Mouse (Mus musculus): ENCODE measurements around the gene Timd2.
"Not testable (repeated sequence)": the region's sequence is repeated elsewhere in the genome, so short reads cannot be mapped to it uniquely, and the experiment has no call there.

Timd2 gene

GRCm38 (mm10) chr11:46665599-46666522 is 41.0 kb downstream of the Timd2 start:
- DNase-seq (ENCODE audit: low read depth), result peak; percentile 54

DNA sequence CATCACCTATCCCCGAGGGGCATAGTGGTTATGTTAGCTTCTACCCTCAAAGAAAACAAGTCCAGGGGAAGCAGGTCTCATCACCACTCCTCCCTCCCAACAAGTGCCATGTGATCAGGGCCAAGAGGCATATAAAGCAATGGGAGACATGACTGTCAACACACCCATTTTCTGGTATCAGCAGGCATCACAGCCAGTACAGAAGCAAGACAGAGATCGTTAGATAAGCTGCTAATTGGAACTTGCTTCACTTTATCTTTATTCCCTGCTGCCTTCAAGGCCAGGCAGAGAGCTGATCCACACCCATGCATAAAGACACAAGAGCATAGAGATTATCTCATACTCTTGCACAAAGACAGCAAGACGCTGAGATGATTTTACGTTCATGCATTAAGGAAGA is 43.6 kb downstream of the Timd2 start:
- no peak for DNase-seq (ENCODE audit: low read depth)

DNA sequence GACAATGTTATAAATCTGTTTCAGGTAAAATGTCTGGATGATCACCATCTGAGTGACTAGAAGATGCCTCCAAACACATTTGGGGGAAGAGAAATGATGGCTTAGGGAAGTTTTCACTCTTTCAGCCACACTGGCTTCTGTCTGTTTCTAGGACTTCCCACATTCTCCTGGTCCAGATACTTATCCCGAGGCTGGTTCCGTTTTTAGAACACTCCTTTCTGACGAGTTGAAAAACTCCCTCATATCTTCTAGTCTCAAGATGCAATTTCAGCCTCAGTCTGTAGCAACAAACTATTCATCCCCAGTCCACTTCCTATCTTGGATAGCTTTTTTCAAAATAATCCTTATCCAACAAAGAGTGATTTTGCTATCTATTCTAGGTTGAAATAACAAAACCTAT is 54.4 kb downstream of the Timd2 start:
- no peak for DNase-seq (ENCODE audit: low read depth)

GRCm38 (mm10) chr11:46649655-46650054 is 57.2 kb downstream of the Timd2 start:
- not testable (repeated sequence) for DNase-seq (ENCODE audit: low read depth)

GRCm38 (mm10) chr11:46644824-46645223 is 62.0 kb downstream of the Timd2 start:
- no peak for DNase-seq (ENCODE audit: low read depth)

DNA sequence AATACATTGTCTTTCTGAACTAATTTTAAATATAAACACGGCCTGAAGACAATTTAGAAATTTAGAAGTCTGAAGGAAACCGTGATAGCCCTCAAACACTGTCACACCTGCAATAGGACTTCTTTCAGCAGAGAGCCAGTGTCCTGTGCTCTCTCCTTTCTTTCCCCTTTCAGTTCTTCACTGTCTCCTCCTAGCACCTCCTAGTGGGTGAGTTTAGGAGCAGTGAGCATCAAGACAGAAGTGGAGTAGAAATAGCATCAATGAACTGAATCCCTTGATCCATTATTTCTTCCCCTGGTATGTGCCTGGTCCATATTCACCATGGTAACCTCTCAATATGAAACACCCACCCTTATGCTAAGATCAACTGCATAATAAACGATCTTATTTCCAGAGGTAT is 70.3 kb downstream of the Timd2 start:
- DNase-seq (ENCODE audit: low read depth), result no peak

- not testable (repeated sequence) for DNase-seq (ENCODE audit: low read depth)
Measured at GRCm38 (mm10) chr11:46635516-46635915, 71.3 kb downstream of the Timd2 start.

DNA sequence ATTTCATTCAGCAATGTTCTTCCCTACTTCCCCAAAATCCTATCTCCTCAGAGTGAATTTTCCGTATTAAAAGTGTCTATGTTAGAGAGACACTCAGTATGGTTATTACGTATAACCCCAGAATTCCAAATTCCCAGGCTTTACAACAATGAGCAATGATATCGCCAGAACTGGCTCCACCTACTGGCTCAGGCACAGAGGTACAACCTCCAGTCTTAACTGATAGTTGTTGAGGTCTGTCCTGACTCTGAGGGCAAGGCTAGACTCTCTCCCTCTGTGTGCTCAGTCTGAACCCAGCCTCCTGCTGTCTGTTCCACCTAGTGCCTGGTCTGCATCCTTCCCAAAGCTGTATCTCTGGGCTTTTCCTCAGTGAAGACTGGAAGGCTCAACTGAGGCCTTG is 75.2 kb downstream of the Timd2 start:
- peak; percentile 28 for DNase-seq (ENCODE audit: low read depth)

DNA sequence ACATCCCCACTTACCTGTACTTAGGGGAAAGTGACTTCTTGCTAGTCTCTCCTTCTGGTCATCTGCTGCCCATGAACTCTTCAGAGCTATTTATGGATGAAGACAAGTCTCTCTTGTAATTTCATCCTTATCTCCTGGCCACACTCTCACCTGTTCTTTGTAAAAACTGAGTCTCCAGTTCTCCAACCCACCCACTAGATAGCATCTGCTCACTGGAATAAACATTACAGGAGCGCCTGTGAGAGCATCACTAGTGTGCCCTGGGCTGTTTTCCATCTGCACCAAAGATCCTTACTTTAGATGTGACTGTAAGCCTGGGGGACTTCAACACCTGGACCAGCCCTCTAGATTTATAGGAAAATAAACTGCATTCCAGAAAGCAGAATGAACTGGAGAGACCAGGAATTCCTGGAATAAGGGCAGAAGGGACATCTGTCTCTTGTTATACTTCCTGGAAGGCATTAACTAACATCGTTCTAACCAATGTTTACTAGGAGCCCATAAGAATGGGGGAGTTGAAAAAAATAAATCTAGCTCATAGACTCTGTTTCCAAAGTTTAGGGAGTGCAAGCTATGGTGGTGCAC is 77.6 kb downstream of the Timd2 start, which contains the start of gene Dppa1:
TSS of gene Dppa1 (minus strand) at position 51 of the 585 bp plus-strand sequence.
- DNase-seq (ENCODE audit: low read depth), result no peak

DNA sequence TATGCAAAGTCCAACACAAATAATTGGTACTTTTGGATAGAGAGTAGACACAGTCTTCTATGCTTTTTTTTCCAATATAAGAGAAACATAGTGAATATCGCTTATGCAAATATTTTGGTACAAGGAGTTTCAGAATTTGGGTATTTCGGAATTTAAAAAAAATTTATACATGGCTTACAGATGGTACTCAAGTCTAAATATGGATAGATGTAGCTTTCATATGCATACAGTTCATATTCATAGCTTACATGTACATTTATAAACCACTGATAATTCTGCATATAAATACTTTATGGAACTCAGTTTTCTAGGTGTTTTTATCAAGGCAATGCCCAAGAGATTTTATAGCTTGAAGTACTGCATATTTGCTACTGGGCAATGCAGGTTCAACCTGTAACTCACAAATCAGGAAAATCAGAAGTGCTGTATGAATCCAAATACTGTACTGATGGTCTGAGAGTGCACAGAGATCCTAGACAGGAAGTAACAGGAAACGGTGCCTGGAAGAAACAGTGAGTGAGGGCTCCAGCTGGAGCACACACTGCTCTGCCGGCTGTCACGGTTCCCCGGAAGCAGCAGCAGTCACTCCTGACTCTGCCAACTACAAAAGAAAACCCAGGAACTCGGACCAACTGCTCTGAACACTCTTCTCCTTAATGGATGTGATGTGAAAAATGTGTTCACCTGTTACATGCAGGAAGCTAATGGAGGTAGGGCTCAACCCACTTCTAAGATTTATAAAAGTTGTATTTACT is 86.3 kb downstream of the Timd2 start:
- no peak for DNase-seq (ENCODE audit: low read depth)

GRCm38 (mm10) chr11:46619929-46620328 is 86.9 kb downstream of the Timd2 start:
- no peak for DNase-seq (ENCODE audit: low read depth)
